Comparison of ENCODE assay signal across 8 mouse cellular contexts in the genomic region with DNA sequence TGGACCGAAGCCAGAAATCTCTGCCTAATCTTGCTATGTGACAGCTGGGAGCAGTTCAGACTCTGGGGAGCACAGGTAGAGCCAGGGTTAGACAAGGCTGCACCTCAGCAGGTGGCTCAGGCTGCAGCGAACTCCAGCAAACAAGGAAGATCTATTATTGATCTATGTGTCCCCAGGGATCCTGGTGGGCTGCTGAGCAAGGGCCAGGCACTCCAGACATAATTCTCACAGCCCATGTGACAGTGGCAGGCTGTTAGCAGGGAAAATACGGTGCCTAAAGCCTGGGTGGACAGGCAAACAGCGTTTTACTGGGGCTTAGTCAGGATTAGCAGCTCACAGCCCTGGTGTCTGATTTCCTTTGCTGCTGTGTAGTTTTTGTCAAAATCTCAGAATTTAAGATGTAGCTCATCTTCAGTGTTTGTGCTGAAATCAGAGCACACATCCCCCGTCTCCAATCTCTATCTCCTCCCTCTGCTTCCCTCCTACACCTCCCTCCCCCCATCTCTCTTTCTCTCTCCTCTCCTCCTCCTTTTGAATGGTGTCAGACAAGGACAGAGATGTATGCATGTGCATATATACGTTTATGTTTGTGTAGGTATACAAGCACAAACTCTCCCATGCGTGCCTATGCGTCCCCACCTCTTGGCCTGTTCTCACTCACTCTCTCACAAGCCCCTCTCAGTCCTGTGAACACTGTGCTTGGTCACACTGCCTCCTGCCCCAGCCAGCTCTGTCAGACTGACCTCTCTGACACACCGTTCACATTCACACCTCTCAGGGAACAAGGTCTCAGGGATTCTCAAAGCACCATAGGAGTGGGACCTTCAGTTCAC. TPM values are rescaled to one million over a fixed set of nuclear protein-coding genes. Genes with fewer than 3 reads are reported as not detected.
DNase-seq lines count a peak whose midpoint lies in the region; ATAC-seq and TF ChIP-seq lines count a peak whose summit lies in the region.
"Had no signal": no experiment of that assay in that cellular context is flagged by ENCODE, and none has a peak within 500 bp of the region (broad histone marks: within the 10 kb centered on the region; RNA-seq: fewer than 3 reads in every experiment).

No protein-coding gene starts in this region.

- peaks cover 13 to 19% of the 10 kb centered on the region in 2 experiments for H3K4me1 ChIP-seq in heart, embryonic 14.5 days (ENCODE audit: control insufficient read depth in 2 of 2, insufficient read depth in 2 of 2, low read length in 2 of 2)
- 0 out of 2 replicates have a peak, but pooled peaks cover 4% of the 10 kb centered on the region for H3K4me1 ChIP-seq in hindbrain, postnatal 0 days (ENCODE audit: insufficient read depth, low read length)

- DNase-seq in heart, adult 8-10 months (ENCODE audit: low spot score), result no peak
- DNase-seq in ovary, postnatal 36 days (ENCODE audit: low spot score), result peak; percentile 9
- DNase-seq in ovary, adult 18-20 months (ENCODE audit: low spot score), result no peak
- no peak for DNase-seq in hindbrain, postnatal 0 days (ENCODE audit: low spot score)
- DNase-seq in telencephalon, adult 2 months (ENCODE audit: low read depth, low spot score), result peak; percentile 42

- H3K4me3 ChIP-seq in heart, embryonic 14.5 days (ENCODE audit: control insufficient read depth in 1 of 2, insufficient read depth in 1 of 2, low read depth in 1 of 2, low read length in 2 of 2), result no peak overlapping the region
- no peak overlapping the region for H3K4me3 ChIP-seq in hindbrain, postnatal 0 days (ENCODE audit: low read length)
- H3K4me3 ChIP-seq: gastrocnemius, adult 2 months had no signal

- H3K27ac ChIP-seq in heart, embryonic 14.5 days (replicated peaks in 1 of 2; ENCODE audit: control insufficient read depth in 1 of 2, insufficient read depth in 1 of 2, low read depth in 2 of 2, low read length in 2 of 2), result peak overlapping the region in 1 of 2 experiments; percentile 61; a peak in 3 of 4 replicates
- no peak overlapping the region for H3K27ac ChIP-seq in hindbrain, postnatal 0 days
- H3K27ac ChIP-seq: gastrocnemius, adult 2 months had no signal

- no peaks in the 10 kb centered on the region for H3K27me3 ChIP-seq in heart, embryonic 14.5 days (ENCODE audit: control insufficient read depth, insufficient read depth, low read length)
- H3K27me3 ChIP-seq in hindbrain, postnatal 0 days (ENCODE audit: insufficient read depth, low read length), result no peaks in the 10 kb centered on the region

- no peak overlapping the region for H3K4me2 ChIP-seq in heart, embryonic 14.5 days (ENCODE audit: low read length)
- no peak overlapping the region for H3K4me2 ChIP-seq in hindbrain, postnatal 0 days (ENCODE audit: low read depth, low read length)

- no peaks in the 10 kb centered on the region for H3K36me3 ChIP-seq in heart, embryonic 14.5 days (ENCODE audit: control insufficient read depth, insufficient read depth, low read length)
- H3K36me3 ChIP-seq in hindbrain, postnatal 0 days (ENCODE audit: insufficient read depth, low read length), result no peaks in the 10 kb centered on the region

- H3K9me3 ChIP-seq in heart, embryonic 14.5 days (ENCODE audit: control insufficient read depth, low read length), result no peaks in the 10 kb centered on the region
- no peaks in the 10 kb centered on the region for H3K9me3 ChIP-seq in hindbrain, postnatal 0 days (ENCODE audit: low read length)

- TF ChIP-seq CTCF in hindbrain, postnatal 0 days (IDR thresholded peaks at IDR 0.05; ENCODE audit: low read depth), result no peak

- H3K9ac ChIP-seq in heart, embryonic 14.5 days (ENCODE audit: low read length), result peak overlapping the region; percentile 38; the same call in 1 of the 2 replicates
- H3K9ac ChIP-seq in hindbrain, postnatal 0 days (replicated peaks; ENCODE audit: low read length), result no peak overlapping the region

- 23% methylated on average over 9 of the region's 9 CpGs for WGBS in heart, embryonic 14.5 days
- 55% methylated on average over 9 of the region's 9 CpGs for WGBS in hindbrain, postnatal 0 days

- ATAC-seq in heart, embryonic 14.5 days (ENCODE audit: insufficient number of reproducible peaks, insufficient read depth, low FRiP score, low read depth), result no peak; the same call in 1 of the 2 replicates
- ATAC-seq in hindbrain, postnatal 0 days, result peak; percentile 18; the same call in 1 of the 2 replicates
- no peak for ATAC-seq in activated CD4-positive, CD25-positive, alpha-beta regulatory T cell, adult 4 months

RNA-seq across cellular contexts. Expression of a gene that starts 52.8 kb away (rescaled TPM):
- 64.8 and 69.1 TPM in 2 replicates for polyA plus RNA-seq in heart, embryonic 14.5 days (2014; fragmentation: Nextera tagmentation; extraction: Ambion mirVana)
- total RNA-seq in heart, adult 8-10 months (2022), result 1,000 to 10,000 TPM in 3 of 4 experiments, 100 to 1,000 TPM in 1; 935 to 1,209 (median 1,093) TPM
- total RNA-seq in hindbrain, postnatal 0 days (2014; rRNA removed), result 22.3 and 29.8 TPM in 2 replicates
- 3.8 and 4.7 TPM in 2 replicates for polyA plus RNA-seq in hindbrain, postnatal 0 days (2015; fragmentation: Nextera tagmentation; extraction: Ambion mirVana)
- not detected for polyA plus RNA-seq in activated CD4-positive, CD25-positive, alpha-beta regulatory T cell, adult 4 months (2017; shearing (Covaris generic))

Comparison
In these comparisons a context has a peak if more than half of its experiments do, and no peak if none do; other contexts are left out.
1. DNase-seq: peak in ovary, postnatal 36 days (single experiment) and telencephalon, adult 2 months (single experiment); none in heart, adult 8-10 months (single experiment), ovary, adult 18-20 months (single experiment) and hindbrain, postnatal 0 days (single experiment).
2. RNA of a gene that starts 52.8 kb away (polyA plus RNA-seq): 64.8 to 69.1 TPM in heart, embryonic 14.5 days; 3.8 to 4.7 TPM in hindbrain, postnatal 0 days and not detected in activated CD4-positive, CD25-positive, alpha-beta regulatory T cell, adult 4 months; every median in the first group is over 10 times any median in the second.